Mouse (Mus musculus): ENCODE measurements around the gene Olfr510. TPM values are rescaled to one million over a fixed set of nuclear protein-coding genes. Genes with fewer than 3 reads are reported as not detected.
"Not testable (repeated sequence)": the region's sequence is repeated elsewhere in the genome, so short reads cannot be mapped to it uniquely, and the experiment has no call there.

The Olfr510 gene
- total RNA-seq (2021), result not detected
- long read RNA-seq, experiment 1, result 0 reads
- long read RNA-seq, experiment 2, result 0 reads

- intact Hi-C loops (cut with DNase I; ENCODE audit: low total_unique reads), result no loop called here
- DNase-seq, result no peak
Measured at GRCm38 (mm10) chr7:108666118-108666517, at the start of gene Olfr510. Gene Olfr510 (plus strand): TSS chr7:108666418.

- intact Hi-C loops (cut with DNase I; ENCODE audit: low total_unique reads); DNase-seq: not testable (repeated sequence)
Measured at GRCm38 (mm10) chr7:108616781-108617180, 49.4 kb upstream of the Olfr510 start.

GRCm38 (mm10) chr7:108621514-108621913 lies 44.7 kb upstream of the Olfr510 start, which contains the start of gene Olfr507:
Gene Olfr507 (plus strand): TSS chr7:108621814.
- no peak for DNase-seq
- intact Hi-C loops (cut with DNase I; ENCODE audit: low total_unique reads), result no loop called here

GRCm38 (mm10) chr7:108629694-108630093 lies 36.5 kb upstream of the Olfr510 start, which contains the start of gene Olfr508:
Gene Olfr508 (plus strand): TSS chr7:108629994.
- intact Hi-C loops (cut with DNase I; ENCODE audit: low total_unique reads), result no loop called here
- no peak for DNase-seq

GRCm38 (mm10) chr7:108651806-108652205 lies 14.4 kb upstream of the Olfr510 start, which contains the start of gene Olfr509:
Gene Olfr509 (minus strand): TSS chr7:108651906.
- intact Hi-C loops (cut with DNase I; ENCODE audit: low total_unique reads), result no loop called here
- DNase-seq, result no peak

- intact Hi-C loops (cut with DNase I; ENCODE audit: low total_unique reads), result no loop called here
- no peak for DNase-seq
Measured at GRCm38 (mm10) chr7:108662419-108662818, 3.8 kb upstream of the Olfr510 start.

- intact Hi-C loops (cut with DNase I; ENCODE audit: low total_unique reads), result no loop called here
- DNase-seq, result no peak
Measured at GRCm38 (mm10) chr7:108671058-108671457, 4.8 kb downstream of the Olfr510 start.

- intact Hi-C loops (cut with DNase I; ENCODE audit: low total_unique reads), result no loop called here
- DNase-seq, result no peak
Measured at GRCm38 (mm10) chr7:108678886-108679285, 12.7 kb downstream of the Olfr510 start.

- intact Hi-C loops (cut with DNase I; ENCODE audit: low total_unique reads), result no loop called here
Measured at GRCm38 (mm10) chr7:108713020-108713419, 46.8 kb downstream of the Olfr510 start, which contains the start of gene Olfr512. Gene Olfr512 (plus strand): TSS chr7:108713320.

More at GRCm38 (mm10) chr7:108713020-108713419, 46.8 kb downstream of the Olfr510 start, which contains the start of gene Olfr512:
- DNase-seq, result no peak

Other genes starting within 250 kb of the Olfr510 start
- gene Olfr497, start 246.0 kb upstream of the Olfr510 start, total RNA-seq (2021), result not detected
- not detected for gene Olfr498, start 201.1 kb upstream of the Olfr510 start, total RNA-seq (2021)
- gene Olfr502, start 141.4 kb upstream of the Olfr510 start, total RNA-seq (2021), result not detected
- not detected for gene Olfr503, start 121.9 kb upstream of the Olfr510 start, total RNA-seq (2021)
- gene Olfr504, start 100.6 kb upstream of the Olfr510 start, total RNA-seq (2021), result not detected
- gene Olfr506, start 55.6 kb upstream of the Olfr510 start, total RNA-seq (2021), result not detected
- gene Olfr507, start 44.6 kb upstream of the Olfr510 start, total RNA-seq (2021), result not detected
- not detected for gene Olfr508, start 36.4 kb upstream of the Olfr510 start, total RNA-seq (2021)
- gene Olfr509, start 14.5 kb upstream of the Olfr510 start, total RNA-seq (2021), result not detected
- not detected for gene Olfr512, start 46.9 kb downstream of the Olfr510 start, total RNA-seq (2021)
- gene Olfr513, start 84.6 kb downstream of the Olfr510 start, total RNA-seq (2021), result not detected
- gene Olfr514, start 159.6 kb downstream of the Olfr510 start, total RNA-seq (2021), result not detected
- not detected for gene Olfr516, start 184.1 kb downstream of the Olfr510 start, total RNA-seq (2021)
- not detected for gene Olfr517, start 206.0 kb downstream of the Olfr510 start, total RNA-seq (2021)
- gene Olfr518, start 218.6 kb downstream of the Olfr510 start, total RNA-seq (2021), result not detected
- gene Olfr519, start 228.0 kb downstream of the Olfr510 start, total RNA-seq (2021), result not detected